Comparison of ENCODE assay signal across 13 mouse cellular contexts in the genomic region with DNA sequence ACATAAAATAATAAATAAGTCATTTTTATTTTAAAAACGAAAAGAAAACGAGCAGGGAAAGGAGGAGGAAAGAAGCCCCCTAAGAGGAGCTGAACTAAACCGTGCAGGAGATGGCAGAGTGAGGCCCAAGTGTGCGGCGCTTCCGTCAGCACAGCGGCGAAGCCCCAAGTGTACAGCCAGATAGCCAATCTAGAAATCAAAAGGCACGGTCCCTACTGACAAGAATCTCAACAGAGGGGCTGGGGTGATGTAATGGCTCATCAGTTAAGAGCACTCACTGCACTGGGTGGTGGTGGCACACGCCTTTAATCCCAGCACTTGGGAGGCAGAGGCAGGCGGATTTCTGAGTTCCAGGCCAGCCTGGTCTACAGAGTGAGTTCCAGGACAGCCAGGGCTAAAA. TPM values are rescaled to one million over a fixed set of nuclear protein-coding genes. Genes with fewer than 3 reads are reported as not detected.
DNase-seq lines count a peak whose midpoint lies in the region; ATAC-seq lines count a peak whose summit lies in the region.
"Had no signal": no experiment of that assay in that cellular context is flagged by ENCODE, and none has a peak within 500 bp of the region (broad histone marks: within the 10 kb centered on the region; RNA-seq: fewer than 3 reads in every experiment).

No protein-coding gene starts in this region.

- no peak for ATAC-seq in liver, embryonic 12.5 days
- no peak for ATAC-seq in midbrain, embryonic 16.5 days
- ATAC-seq: lung, postnatal 0 days had no signal

- H3K4me2 ChIP-seq in liver, embryonic 12.5 days = peak overlapping the region; percentile 61
- no peak overlapping the region for H3K4me2 ChIP-seq in midbrain, embryonic 16.5 days (ENCODE audit: low read length)
- H3K4me2 ChIP-seq: limb, embryonic 12.5 days had no signal

- no peaks in the 10 kb centered on the region for H3K9me3 ChIP-seq in liver, embryonic 12.5 days (replicated peaks)
- no peaks in the 10 kb centered on the region for H3K9me3 ChIP-seq in midbrain, embryonic 16.5 days (replicated peaks; ENCODE audit: control insufficient read depth, low read length, poor library complexity, severe bottlenecking)
- H3K9me3 ChIP-seq: limb, embryonic 12.5 days had no signal

- WGBS in liver, embryonic 12.5 days (ENCODE audit: insufficient replicate concordance) = 33% methylated on average over 11 of the region's 11 CpGs
- 90% methylated on average over 11 of the region's 11 CpGs for WGBS in midbrain, embryonic 16.5 days

- no peaks in the 10 kb centered on the region for H3K36me3 ChIP-seq in liver, embryonic 12.5 days
- no peaks in the 10 kb centered on the region for H3K36me3 ChIP-seq in midbrain, embryonic 16.5 days (ENCODE audit: control insufficient read depth, insufficient read depth, low read length)
- H3K36me3 ChIP-seq: limb, embryonic 12.5 days had no signal

- peak overlapping the region; percentile 93 for H3K27ac ChIP-seq in liver, embryonic 12.5 days
- H3K27ac ChIP-seq in midbrain, embryonic 16.5 days (ENCODE audit: low read length) = no peak overlapping the region
- H3K27ac ChIP-seq: limb, embryonic 12.5 days had no signal

- no peaks in the 10 kb centered on the region for H3K27me3 ChIP-seq in liver, embryonic 12.5 days (replicated peaks)
- no peaks in the 10 kb centered on the region for H3K27me3 ChIP-seq in midbrain, embryonic 16.5 days (ENCODE audit: control insufficient read depth, insufficient read depth, low read depth, low read length)
- H3K27me3 ChIP-seq: limb, embryonic 12.5 days had no signal

- peak overlapping the region; percentile 29 for H3K4me3 ChIP-seq in liver, embryonic 12.5 days
- no peak overlapping the region for H3K4me3 ChIP-seq in midbrain, embryonic 16.5 days (ENCODE audit: low read depth, low read length)
- H3K4me3 ChIP-seq: limb, embryonic 12.5 days had no signal

- peaks cover 82% of the 10 kb centered on the region for H3K4me1 ChIP-seq in liver, embryonic 12.5 days
- H3K4me1 ChIP-seq in midbrain, embryonic 16.5 days (ENCODE audit: control insufficient read depth, insufficient read depth, low read length) = peaks cover 25% of the 10 kb centered on the region

- intact Hi-C loops in heart, postnatal 10 days (cut with DNase I) = loop anchor here (5.0 kb wide), 1 partner anchor 35 kb away; no protein-coding TSS in a partner anchor

- H3K9ac ChIP-seq in liver, embryonic 12.5 days = peak overlapping the region; percentile 52
- H3K9ac ChIP-seq in midbrain, embryonic 16.5 days (ENCODE audit: low read depth, low read length) = no peak overlapping the region
- H3K9ac ChIP-seq: limb, embryonic 12.5 days had no signal

- DNase-seq in heart, adult 11 months = peak; percentile 83
- no peak for DNase-seq in heart, postnatal 10 days
- peak; percentile 28 for DNase-seq in thymus, postnatal 4 days
- DNase-seq in thymus, adult 18-20 months = no peak
- DNase-seq in cerebellum, adult 8-10 months = no peak
- DNase-seq in adrenal gland, adult 8-10 months = no peak
- DNase-seq: kidney, adult 11 months; kidney, postnatal 36 days; right cerebral cortex, postnatal 14 days had no signal

RNA-seq across cellular contexts. Expression of gene Ankrd11, which starts 4.6 kb away (rescaled TPM):
- total RNA-seq in heart, postnatal 10 days (2021) = 10 to 100 TPM; 83.6 to 84.5 TPM
- 43.9 and 44.0 TPM in 2 replicates for polyA plus RNA-seq in liver, embryonic 12.5 days (2016; fragmentation: Nextera tagmentation; extraction: Ambion mirVana)
- 100 to 1,000 TPM in 2 of 4 experiments, 10 to 100 TPM in 2; 85.8 to 116 (median 97.7) TPM for total RNA-seq in adrenal gland, adult 8-10 months (2022)
- 23.2 and 25.8 TPM in 2 replicates for polyA plus RNA-seq in midbrain, embryonic 16.5 days (2015; fragmentation: Nextera tagmentation; extraction: Ambion mirVana)

RNA-seq across cellular contexts. Expression of gene Spg7, which starts 25.3 kb away (rescaled TPM):
- total RNA-seq in heart, postnatal 10 days (2021) = 10 to 100 TPM; 72.8 to 80.3 TPM
- 40.0 TPM in 2 replicates for polyA plus RNA-seq in liver, embryonic 12.5 days (2016; fragmentation: Nextera tagmentation; extraction: Ambion mirVana)
- 100 to 1,000 TPM in 1 of 4 experiments, 10 to 100 TPM in 3; 85.0 to 103 (median 86.7) TPM for total RNA-seq in adrenal gland, adult 8-10 months (2022)
- 47.4 and 48.2 TPM in 2 replicates for polyA plus RNA-seq in midbrain, embryonic 16.5 days (2015; fragmentation: Nextera tagmentation; extraction: Ambion mirVana)

Comparison
In these comparisons a context has a peak if more than half of its experiments do, and no peak if none do; other contexts are left out.
1. DNase-seq: peak in heart, adult 11 months (single experiment) and thymus, postnatal 4 days (single experiment); none in heart, postnatal 10 days (0 of 2), thymus, adult 18-20 months (0 of 2), cerebellum, adult 8-10 months (single experiment) and adrenal gland, adult 8-10 months (single experiment).